Mouse (Mus musculus): ENCODE results near the gene E130114P18Rik.

Gene E130114P18Rik

DNA sequence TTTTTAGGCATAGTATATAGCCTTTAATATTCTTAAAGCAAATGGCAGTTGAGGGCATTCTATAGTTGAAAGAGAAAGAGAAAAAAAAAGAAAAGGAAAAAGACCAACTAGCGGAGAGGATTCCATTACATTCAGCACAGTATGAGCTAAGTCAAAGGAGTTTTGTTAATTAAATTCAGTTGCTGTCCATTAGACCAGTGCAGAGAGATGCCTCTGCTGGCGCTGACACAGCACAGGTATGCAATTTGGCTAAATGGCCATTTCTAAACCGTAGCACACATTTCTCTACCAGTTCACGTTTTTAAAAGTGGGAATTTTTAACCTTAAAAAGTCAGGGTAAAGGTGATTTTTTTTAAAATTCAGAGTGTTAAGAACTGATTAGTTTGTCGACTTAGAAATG is 26.8 kb upstream of the E130114P18Rik start:
- no peak for DNase-seq

DNA sequence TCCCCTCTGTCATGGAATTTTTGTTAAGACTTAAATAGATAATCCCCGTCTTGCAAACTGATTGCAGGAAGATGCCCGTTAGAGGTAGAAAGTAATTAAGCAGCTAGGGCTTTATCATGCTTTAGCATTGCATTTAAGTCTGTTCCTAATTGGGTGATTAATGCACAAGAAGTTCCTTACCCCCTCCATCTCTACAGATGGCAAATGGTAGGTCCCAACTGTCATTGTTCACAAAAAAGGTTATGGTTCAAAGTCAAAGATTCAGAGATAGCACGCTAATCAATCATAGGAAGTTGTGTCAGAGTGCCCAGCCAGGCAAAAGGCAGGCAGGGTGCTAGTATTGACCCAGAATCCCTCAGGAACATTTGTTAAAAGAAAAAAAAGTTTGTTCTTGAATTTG is 25.9 kb upstream of the E130114P18Rik start:
- no peak for DNase-seq

DNA sequence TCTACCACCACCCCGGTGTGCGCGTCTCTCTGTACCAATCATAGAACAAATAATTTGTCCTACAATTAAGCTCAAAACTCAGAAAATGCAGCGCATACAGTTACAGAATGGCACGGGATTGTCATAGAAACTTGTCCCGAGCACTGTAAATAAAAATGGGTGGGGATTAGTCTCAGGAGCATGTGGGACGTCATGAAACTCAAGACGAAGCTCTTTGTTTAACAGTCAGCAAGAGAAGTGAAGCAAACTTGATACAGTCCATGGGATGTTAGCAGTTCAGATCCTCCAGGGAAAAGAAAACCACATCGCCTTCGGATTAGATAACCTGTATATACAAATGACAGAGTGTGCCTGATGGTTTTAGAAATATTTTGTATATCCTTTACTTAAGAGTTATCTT is 18.6 kb upstream of the E130114P18Rik start:
- no peak for DNase-seq

DNA sequence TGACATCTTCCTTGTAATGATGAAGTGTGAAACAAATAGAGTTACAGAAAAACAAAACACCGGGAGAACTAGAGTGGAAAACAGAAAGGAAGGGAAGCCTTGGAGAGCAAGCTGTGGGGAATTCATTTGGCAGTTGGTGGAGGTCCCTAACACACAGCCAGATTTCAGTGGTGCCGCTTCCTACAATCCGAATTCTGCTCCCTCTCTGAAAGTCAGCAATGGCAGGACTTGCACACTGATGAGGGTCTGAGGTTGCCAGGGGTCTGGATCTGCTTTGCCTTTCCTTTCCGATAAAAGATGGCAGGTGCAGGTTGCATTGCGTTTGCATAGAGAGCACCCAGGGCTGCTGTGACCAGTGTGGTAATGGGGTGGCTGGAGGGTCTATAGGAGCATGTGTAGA is 18.1 kb upstream of the E130114P18Rik start:
- peak; percentile 47 to 63 for DNase-seq

DNA sequence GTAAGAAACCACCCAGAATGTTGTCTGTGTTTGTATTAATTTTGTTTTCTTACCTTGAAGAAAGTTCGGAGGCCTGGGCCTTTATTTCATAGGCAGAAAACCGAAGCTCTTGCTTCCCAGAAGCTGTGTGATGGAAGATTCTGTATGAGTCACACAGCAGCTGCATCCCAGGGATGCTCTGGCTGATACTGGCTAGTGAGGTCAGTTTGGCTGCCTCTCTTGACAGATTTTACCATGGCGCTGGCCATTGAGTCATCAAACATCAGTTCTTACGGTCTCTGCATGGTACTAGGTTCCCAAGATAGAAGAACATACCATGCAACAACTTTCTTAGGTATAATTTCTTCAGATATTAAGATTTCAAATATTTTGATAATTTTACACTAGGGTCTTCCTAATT is 17.0 kb upstream of the E130114P18Rik start:
- peak; percentile 54 to 61 for DNase-seq

DNA sequence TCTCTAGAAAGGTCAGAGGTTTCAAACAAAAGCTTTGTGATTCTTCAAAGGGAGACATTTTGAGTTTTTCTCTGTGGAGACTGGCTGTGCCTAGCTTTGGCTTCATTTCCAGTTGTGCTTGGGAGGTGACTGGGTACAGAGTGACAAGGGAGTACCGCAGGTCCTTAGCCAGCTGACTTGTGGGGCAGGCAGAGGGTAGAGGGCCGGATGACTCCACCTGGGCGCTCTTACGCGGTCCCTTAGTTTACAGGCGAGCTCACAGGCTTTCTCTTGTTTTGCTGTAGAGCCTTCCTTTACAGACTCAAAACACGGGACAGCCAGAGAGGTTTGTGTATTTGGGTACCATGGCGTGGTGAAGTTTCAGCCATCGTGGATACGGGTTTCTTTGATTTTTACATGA is 16.1 kb upstream of the E130114P18Rik start:
- DNase-seq: no peak

DNA sequence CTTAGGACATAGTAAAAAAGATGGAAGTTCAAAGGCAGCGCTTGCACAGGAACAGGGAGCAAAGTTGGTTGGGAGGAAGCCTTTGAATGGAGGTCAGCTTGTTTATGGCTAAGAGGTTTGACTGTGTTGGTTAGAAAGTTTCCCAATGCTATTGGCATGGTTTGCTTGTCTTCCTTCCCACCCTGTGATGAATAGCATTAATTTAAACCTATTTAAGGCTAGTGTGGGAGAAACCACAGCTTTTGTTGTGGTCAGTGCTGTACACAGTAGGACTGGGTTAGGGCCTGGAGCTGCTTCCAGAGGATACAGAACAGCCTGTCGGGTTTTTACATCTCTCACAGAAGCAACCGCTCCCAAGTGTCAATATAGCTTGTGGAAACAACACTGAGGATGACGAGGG is 10.7 kb upstream of the E130114P18Rik start:
- no peak for DNase-seq

DNA sequence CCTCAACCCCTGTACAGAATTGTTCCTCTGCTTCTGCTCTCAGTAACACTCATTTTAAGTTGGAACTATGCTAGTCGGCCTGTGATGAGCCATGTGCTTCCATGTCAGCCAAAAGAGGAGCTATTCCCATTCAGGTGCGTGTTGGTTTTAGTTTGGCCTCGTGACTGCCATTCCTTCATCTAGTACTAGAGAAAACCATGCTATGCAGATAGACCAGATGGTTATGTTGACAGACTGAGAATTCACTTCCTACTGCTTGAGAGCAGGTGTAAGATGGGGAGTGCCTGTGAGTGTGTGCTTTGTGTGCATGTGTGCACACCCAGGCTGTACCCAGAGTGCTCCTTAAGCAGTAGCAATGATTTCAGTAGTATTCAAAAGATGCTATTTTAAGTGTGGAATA is 9.6 kb upstream of the E130114P18Rik start:
- peak; percentile 59 to 77 for DNase-seq

DNA sequence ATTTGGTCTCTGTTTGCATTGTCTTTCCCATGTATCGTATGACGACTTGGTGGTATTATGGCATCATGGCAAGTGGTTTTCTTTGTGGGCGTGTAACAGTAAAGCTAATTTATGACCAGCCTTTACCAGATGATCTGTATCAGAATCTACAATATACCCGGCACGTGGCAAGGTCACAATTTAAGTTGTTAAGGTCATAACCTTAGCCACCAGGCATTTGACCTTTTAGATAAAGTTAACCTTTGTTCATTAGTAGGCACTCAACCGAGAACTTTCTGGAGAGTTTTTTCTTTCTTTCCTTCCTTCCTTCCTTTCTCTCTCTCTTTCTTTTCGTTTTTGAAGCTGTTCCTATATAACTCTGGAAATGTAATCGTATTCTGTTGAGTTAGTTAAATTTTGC is 8.7 kb upstream of the E130114P18Rik start:
- no peak for DNase-seq

DNA sequence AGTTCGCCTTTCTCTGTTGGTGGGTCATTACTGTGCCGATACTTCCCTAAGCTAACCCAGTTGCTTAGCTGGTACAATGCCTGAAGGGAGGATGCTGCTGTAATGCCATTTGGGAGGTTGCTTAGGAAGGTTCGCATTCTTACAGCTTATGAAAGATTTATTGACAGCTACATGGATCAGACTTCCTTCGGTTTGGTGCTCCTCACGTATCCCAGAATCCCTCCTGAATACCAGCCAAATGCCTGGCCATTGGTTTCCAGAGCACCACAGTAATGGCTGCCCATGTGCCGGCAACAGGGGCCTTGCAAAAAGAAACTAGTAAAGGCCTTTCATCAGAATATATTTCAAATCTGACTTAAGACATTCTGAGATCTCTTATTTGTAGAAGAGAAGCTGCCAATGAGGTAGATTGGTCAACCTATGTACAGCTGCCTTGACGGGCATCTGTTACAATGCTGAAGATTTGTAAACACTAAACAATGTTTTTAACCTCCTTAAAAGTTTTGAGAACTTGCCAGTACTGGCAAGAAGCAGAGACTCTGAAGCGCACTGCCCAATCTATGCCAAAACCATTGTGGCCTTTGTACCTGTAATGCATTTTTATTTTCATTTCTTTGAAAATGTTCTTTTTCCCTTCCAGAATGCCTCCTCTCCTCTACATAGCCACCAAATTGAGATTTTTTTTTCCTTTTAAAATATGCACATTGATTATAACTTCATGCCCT is 7.8 kb upstream of the E130114P18Rik start:
- peak; percentile 71 to 76 for DNase-seq

DNA sequence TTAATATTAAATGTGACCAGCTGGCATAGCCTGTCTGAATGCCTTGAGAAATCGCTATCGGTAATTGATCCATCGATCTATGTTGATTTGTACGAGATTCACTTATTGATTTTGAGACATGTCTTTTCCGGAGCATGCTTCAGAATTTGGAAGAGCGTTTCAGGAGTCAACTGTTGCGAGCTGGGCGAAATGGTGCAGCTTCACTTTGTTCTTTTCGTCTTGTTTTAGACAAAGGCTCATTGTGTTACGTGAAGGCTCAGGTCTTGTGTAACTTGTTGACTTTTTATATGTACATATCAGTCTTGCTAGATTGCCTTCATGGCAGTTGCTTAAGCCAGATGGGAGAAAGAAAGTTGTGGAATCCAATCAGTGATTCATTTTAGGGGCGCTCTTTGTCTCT is 6.4 kb upstream of the E130114P18Rik start:
- DNase-seq: peak in 1 of 2 experiments; percentile 56

DNA sequence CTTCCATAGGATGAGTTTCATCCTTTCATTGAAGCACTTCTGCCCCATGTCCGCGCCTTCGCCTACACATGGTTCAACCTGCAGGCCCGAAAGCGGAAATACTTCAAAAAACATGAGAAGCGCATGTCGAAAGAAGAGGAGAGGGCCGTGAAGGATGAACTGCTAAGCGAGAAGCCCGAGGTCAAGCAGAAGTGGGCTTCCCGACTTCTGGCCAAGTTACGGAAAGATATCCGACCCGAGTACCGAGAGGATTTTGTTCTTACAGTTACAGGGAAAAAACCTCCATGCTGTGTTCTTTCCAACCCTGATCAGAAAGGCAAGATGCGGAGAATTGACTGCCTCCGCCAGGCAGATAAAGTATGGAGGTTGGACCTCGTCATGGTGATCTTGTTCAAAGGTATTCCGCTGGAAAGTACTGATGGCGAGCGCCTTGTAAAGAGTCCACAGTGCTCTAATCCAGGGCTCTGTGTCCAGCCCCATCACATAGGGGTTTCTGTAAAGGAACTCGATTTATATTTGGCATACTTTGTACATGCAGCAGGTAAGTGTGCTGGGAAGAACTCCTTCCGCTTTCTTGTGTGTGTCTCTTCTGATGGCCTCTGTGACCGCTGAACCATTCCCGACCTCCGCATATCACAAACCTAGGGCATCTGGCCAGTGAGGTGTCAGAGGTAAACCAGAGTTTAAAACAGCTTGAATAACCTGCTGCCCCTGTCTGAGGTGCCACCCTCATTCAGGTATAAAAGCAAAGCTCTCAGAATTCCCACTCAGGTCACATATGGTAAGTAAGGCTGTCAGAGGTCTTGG is 5.4 kb upstream of the E130114P18Rik start:
- DNase-seq: peak; percentile 59 to 68

DNA sequence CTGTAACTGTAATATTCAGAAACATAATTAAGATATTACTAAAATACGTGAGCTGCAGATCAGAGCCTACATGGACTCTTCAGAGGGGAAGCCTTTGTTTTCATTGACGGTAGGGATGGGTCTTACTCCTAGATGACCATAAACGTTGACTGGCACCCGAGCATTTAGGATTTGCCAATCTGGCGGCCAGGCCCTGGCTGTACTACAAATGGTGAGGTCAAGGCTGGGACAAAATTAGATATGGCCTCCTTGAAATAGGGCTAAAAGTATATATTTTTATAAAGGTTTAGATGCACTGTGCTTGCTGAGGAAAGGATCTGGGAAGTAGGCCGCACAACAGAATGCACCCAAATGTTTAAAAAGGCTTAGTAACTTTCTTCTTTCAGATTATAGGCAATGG is 4.6 kb upstream of the E130114P18Rik start:
- peak; percentile 80 to 82 for DNase-seq

DNA sequence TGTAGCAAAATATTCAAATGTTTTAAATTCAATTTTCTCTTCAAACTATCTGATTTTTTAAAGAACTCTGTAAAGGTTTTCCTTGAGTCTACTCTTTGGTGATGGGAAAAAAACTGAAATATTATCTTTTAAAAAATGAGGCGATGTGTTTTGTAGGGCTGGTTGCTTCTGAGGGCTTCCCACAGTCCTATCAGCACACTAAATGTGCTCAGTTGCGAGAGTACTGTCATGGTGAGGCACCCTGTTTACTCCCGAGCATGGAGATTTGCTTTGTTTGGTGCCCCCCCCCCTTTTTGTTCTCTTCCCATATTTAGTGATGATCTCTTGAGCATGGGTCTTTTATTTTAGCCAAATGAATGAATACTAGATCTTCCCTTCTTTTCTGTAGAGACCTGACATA is 4.2 kb upstream of the E130114P18Rik start:
- peak in 1 of 2 experiments; percentile 48 for DNase-seq

DNA sequence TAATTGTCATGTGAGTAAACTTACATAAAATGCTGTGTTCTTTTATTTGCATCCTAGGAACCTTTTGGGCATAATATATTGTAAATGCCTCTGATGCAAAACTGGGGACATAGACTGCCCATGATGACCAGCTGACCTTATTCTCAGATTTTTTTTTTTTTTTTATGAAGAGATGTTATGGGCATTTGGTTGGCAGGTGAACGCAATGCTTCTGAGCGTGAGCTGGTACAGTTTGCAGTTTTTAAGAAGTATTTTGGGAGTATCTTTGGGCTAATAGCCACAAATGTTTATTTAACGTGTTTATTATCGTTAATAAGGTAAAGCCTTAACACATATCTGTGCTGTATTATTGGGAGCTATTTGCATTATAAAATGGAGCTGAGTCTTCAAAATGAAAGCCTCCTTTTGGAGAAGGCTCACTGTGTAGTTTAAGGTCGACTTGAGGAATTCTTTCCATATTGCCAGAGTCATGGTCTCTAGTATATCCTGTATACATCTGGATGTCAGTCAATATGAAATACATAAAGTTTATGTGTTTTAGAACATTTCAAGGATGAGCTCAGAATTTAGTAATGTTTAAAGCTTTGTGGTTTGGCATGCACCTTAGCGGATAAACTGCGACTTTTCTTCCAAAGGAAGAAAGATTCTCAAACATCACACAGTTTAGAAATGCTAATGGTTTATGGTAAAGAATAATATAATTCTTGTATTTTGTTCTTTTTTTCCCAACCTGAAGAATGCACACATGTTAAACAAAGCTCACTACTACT is 3.0 kb upstream of the E130114P18Rik start:
- peak in 1 of 2 experiments; percentile 51 for DNase-seq

DNA sequence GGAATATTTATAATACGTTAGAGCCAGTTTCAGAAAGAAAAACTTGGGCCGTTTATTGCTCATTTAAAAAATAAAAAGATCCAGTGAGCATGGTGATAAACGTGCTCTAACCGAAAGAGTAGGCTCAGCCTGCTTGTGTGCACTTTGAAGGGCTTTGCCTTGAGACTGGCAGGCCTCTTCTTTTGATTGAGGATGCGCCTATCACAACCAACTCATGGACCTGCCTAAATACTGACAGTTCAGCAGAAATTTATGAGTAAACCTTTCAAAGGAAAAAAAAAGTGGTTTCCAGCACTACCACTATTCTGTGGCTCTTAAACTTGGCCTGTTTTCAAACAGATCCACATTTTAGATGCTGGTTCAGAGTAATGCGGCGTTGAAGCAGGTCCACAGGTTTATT is 2.1 kb upstream of the E130114P18Rik start:
- DNase-seq: peak; percentile 44 to 64

DNA sequence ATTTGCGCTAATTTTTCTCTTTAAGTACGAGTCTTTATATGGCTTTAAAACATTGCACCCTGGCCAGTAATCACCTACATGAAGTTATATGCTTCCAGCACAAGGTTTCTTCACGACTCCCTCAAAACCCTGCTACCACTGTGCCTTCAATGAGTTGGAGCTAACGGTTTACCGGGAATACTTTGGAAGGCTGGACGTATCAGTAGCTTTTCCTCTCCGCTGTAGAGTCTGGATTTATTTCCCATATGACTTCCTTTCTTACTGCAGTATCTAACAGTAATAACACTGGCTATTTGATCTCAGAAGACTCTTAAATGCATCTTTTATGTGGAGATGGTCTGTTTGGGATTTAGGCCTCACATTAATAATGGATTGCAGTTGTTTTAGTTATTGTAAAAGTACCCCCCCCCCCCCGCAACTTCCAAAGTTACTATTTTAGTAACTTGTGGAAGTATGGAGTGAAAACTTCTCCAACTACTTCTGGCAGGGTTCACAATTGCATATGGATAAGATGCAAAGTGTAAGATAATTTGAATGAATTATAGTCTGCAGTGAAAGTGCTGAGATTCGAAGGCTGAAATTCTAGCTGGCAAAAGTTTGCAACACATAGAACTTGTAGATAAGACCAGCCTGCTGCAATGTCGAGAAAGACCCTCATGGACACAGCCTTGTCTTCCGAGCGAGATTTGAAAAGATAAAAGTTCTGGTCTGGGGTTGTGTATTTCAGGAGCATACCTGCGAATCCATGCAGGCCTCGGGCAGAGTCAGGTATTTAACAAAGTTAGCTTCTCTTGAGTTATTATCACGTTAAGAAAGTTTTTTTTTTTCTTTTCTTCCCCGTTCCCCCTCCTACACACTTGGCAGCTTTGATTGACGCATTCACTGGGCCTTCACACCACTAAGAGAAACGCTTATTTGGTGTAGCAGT is 1.4 kb upstream of the E130114P18Rik start:
- DNase-seq: peak in 1 of 2 experiments; percentile 55

DNA sequence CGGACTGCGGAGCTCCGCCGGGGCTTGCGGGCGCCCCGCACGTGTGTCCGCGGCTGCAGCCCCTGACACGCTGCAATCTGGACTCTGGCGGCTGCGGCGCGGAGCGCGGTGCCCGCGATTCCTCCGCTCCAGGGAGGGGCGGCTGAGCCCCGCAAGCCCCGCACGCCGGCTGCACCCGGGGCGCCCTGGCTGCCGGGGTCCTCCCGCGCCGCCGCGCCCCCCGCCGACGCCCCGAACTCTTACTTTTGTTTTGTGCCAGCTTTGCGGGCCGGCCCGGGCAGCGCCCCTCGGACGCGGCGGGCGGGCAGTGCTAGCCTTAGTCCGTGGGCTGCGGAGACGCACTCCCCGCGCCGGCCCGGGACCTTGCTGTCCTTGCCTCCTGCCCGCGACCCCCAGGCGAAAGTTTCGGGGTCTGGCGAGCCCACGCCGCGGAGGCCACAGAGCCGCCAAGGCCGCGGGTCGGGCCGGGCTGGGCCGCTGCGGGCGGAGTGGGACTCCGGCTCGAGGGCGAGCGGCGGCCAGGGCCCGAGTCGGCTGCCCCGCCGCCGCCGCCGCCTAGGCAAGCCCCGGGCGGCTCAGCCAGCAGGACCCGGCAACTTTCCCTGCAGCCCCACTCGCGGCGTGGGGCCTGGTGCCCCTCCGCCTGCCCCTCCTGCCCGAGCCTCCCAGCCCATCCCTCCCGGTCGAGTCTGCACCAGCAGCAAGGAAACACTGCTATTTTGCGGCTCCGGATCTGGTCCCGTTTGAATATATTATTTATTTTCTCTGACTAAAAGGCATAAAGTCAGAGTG is 529 bp upstream of the E130114P18Rik start:
- DNase-seq: peak; percentile 59 to 69

DNA sequence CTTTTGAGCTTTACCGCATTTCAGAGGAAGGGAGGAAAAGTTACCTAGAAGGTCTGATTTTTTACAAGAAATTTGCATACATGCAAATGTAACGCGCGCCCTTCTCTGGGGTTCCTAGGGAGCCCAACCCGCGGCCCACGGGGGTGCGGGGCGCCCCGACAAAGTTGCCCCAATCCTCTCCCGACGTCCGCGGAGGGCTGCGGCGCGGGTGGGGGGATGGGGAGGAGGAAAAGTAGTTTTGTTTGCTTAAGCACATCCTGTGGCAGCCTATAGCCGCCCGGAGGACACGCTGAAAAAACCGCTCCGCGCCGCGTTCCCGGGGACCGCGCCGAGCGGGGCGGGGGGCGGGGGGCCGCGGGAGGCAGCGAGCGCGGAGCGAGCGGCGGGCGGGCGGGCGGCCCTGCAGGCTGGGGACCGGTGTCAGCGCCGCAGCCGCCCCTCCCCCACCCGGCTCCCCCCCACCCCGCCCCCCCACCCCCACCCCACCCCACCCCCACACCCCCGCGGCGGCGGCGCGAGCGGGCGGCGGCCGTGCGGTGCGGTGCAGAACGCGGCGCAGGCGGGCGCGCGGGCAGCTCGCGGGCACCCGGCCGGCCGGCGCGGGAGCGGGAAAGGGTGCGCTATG is 685 bp downstream of the E130114P18Rik start:
- DNase-seq: peak; percentile 70 to 75

DNA sequence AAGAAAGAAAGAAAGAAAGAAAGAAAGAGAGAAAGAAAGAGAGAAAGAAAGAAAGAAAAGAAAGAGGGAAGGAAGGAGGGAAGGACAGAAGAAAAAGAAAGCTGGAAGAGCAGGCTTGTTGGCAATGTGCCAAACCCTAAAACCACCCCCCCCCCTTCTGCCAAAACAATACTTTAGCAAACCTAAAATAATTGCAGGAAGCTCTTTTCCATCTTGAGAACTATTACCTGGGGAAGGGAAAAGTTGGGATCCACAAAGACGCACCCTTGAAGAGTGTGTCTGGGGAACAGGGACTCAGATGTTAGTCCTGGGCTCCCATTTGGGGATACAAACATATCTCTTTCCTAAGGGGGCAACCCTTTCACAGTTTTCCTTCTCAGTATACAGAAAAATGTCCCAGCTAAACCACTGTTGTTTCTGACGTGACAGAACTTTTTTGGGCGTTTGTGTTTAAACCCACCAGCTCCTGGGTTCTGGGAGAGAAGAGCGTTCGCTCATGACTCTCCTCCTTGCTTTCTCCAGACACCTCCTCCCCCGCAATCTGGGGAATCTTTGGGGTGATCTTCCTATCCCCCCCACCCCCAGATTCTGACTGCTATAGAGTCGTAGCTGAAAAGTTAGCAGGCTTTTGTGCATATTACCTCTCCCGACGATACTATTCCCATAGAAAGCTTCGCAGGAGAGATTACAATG is 1.3 kb downstream of the E130114P18Rik start:
- peak; percentile 40 to 59 for DNase-seq

Measured in cerebellum, postnatal 14 days (tissue).